Mouse (Mus musculus) telencephalon, adult 2 months (tissue): ENCODE measurements around the gene Tmem95.

Source experiments
- DNase-seq: peaks from one replicate; pipeline ENCODE4 v3.0.0-alpha.2; 2011; ENCODE audit warnings: low read depth, low spot score

Gene Tmem95

GRCm38 (mm10) chr11:69910781-69911560 is 33.2 kb upstream of the Tmem95 start:
- DNase-seq: no peak

GRCm38 (mm10) chr11:69910177-69910576 is 32.4 kb upstream of the Tmem95 start:
- no peak for DNase-seq

DNA sequence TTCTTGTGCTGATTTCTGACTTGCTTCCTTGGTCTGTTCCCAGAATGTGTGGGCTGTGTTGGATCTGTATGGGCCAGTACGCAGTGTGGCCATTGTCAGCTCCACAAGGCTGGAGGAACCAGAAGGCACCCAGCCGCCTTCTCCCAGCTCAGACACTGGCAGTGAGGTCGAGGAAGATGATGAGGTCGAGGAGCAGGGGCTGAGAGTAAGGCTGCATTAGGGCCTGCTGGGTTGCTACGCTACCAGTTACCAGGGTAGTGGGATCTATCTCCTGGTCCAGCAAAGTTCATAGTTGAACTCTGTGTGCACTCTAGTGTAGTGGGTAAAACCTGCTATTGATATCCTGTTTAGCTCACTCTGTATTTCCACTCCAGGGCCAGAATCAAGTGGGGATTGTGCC is 31.4 kb upstream of the Tmem95 start:
- no peak for DNase-seq

DNA sequence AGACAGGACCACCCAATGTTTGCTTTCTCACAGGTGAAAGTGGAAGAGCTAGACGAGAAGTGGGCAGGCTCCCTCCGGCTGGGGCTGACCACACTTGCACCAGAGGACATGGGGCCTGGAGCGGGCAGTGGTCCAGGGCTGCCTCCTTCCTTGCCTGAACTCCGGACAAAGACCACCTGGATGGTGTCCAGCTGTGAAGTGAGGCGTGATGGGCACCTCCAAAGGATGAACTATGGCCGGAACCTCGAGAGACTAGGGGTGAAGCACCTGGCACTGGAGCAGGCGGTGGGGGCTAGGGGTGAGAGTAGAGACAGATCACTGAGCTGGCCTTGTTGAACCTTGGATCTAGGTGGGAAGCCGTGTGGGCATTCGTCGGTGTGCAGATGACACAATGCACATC is 30.8 kb upstream of the Tmem95 start:
- no peak for DNase-seq

DNA sequence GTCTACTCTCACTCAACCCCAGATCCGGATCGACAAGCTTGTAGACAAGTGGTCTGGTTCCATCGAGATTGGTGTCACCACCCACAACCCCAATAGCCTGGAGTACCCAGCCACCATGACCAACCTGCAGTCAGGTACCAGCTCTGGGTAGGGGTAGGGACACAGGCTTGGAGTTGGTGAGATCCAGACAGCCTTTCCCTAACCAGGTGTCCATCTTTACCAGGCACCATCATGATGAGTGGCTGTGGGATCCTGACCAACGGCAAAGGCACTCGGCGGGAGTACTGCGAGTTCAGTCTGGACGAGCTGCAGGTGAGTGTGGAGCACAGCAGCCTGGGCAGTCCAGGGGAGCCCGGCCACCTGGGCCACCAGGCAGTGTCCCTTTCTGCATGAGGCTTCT is 26.5 kb upstream of the Tmem95 start:
- no peak for DNase-seq

DNA sequence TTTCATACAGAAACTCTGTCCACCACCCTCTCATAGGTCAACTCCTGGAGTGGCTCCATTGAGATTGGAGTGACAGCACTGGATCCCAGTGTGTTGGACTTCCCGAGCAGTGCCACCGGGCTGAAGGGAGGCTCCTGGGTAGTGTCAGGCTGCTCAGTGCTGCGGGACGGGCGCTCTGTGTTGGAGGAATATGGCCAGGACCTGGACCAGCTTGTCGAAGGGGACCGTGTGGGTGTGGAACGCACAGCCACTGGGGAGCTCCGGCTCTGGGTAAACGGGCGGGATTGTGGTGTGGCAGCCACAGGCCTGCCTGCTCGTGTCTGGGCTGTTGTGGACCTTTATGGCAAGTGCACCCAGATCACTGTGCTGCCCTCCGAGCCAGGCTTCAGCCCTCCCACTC is 25.2 kb upstream of the Tmem95 start:
- DNase-seq: no peak

DNA sequence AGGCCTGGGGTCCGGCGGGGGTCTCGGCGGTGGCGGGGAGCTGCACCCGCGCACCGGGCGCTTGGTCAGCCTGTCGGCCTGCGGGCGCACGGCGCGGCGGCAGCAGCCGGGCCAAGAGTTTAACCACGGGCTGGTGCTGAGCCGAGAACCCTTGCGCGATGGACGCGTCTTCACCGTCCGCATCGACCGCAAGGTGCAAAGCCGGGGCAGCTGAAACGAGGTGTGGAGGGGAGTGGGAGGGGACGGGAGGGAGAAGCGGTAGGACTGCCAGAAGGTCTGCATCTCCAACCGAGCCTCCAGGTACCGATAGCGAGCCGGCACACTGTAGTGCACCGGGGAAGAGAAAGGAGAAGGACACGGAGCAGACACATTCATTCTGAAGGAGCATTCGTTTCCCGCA is 24.2 kb upstream of the Tmem95 start:
- no peak for DNase-seq

- DNase-seq: peak; percentile 99
Observed at GRCm38 (mm10) chr11:69901406-69901846, 23.6 kb upstream of the Tmem95 start.

- peak; percentile 90 for DNase-seq
Observed at GRCm38 (mm10) chr11:69900471-69901405, 22.9 kb upstream of the Tmem95 start, which contains the start of the genes 2810408A11Rik and Neurl4. Gene 2810408A11Rik, minus strand, starts transcription at chr11:69900987. Gene Neurl4, plus strand, starts transcription at chr11:69901072.

GRCm38 (mm10) chr11:69899870-69900269 is 22.1 kb upstream of the Tmem95 start:
- DNase-seq: no peak

DNA sequence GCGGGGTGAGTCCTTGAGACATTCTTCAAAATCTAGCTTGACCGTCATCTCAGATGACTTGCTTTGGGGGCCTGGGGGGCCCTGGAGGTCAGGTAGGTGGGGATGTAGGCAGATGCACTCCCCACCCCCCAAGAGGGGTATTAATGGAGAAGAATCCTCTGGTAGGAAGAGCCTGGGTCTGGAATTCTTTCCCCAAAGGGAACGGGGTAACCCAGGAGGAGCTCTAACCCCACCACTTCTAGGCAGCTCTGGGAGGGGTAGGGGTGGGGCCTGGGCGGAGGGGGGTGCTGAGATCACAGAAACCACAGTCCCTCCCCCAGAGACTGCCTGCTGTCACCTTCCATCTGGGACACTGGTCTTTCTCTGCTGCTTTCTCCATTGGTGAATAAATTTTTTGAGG is 17.5 kb upstream of the Tmem95 start, which contains the start of gene Acap1:
Gene Acap1 (minus strand): TSS at position 249 of the 400 bp plus-strand sequence.
- DNase-seq: no peak

- DNase-seq: no peak
Observed at GRCm38 (mm10) chr11:69894671-69895070, 16.9 kb upstream of the Tmem95 start.

- no peak for DNase-seq
Observed at GRCm38 (mm10) chr11:69891482-69891881, 13.7 kb upstream of the Tmem95 start.

DNA sequence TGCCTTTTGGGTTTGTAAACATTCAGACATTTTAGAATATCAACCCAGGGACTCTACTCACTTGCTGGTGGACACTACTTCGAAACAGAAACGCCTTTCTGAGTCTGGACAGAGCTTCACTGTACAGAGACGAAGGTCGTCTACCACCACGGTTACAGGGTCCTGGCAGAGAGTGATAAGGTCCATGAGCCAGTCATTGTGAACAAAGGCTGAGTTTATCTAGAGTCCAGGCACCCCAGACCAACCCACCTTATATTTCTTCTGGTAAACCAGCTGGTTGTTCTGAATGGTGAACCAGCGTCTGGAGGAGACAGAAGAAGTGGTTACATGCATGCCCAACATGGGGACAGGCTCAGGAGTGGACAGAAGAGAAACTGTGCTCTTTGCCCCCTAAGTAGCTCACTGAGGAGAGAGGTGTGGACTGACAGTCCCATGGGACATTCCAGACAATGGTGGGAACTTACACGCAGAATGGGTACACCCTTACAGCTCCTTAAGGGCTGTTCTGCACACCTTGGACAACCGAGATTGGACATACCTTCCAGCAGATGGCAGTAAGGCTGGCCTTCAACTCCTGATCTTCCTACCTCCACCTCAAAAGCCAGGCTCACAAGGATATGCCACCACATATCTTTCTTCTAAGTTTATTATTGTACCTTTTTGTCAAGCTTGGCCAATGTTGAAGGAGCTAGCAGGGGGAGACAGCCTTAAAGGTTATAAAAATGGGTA is 9.3 kb upstream of the Tmem95 start:
- DNase-seq: no peak

GRCm38 (mm10) chr11:69884663-69885062 is 6.8 kb upstream of the Tmem95 start:
- DNase-seq: no peak

DNA sequence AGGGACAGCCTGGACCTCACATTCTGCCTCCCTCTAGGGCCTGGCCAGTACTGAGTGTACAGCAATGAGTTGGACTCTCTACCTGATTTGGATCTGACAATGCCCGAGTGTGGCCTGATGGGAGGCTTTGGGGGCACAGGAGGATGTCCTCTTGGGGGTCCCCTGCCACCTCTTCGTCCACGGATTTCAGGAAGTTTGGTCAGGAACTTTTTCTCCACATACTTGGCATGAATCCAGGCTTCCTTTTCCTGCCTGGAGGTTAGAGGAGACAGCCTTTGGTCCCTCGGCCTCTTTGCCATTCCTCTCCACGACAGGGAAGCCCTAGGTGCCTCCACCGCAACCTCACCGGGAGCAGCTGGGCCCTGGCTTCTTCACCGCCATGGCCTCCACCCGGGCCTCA is 6.4 kb upstream of the Tmem95 start:
- no peak for DNase-seq

- no peak for DNase-seq
Observed at GRCm38 (mm10) chr11:69883527-69884151, 5.8 kb upstream of the Tmem95 start.

GRCm38 (mm10) chr11:69883066-69883465 is 5.2 kb upstream of the Tmem95 start:
- no peak for DNase-seq

- no peak for DNase-seq
Observed at GRCm38 (mm10) chr11:69881787-69882670, 4.2 kb upstream of the Tmem95 start.
